In the genomic region with DNA sequence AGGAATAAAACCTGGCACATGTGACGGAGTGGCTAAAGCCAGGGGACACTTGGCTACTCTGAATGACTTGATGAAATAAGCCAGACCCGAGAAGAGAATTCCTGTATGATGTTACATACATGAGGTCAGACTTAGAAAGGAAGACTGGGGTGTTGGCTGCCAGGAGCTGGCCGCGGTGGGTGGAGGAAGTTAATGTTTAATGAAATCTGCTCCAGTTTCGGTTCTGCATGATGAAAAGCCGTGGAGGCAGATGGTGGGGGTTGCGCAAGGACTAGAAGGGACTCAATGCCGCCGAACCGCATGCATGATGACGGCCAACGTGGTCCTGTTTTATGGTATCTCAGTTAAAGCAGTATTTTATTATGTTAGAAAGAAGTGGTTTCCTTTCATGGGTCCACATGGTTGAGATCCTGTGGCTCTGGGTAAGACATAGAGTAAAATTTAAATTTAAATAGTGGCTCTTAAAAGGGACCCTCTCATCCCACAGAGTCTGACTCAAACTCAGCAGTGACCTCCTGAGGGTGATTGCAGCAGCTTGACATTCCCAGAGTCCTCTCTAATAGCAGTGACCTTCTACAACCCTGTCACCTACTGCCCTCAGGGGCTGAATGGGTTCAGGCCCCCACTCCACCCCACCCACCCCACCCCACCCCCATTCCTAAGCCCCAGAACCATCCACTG, we compare ENCODE assay signal across 9 mouse cellular contexts.
DNase-seq lines count a peak whose midpoint lies in the region; ATAC-seq lines count a peak whose summit lies in the region.
"Had no signal": no experiment of that assay in that cellular context is flagged by ENCODE, and none has a peak within 500 bp of the region (broad histone marks: within the 10 kb centered on the region; RNA-seq: fewer than 3 reads in every experiment).

No protein-coding gene starts in this region.

- H3K27ac ChIP-seq in liver, embryonic 13.5 days, result peak overlapping the region; percentile 88
- H3K27ac ChIP-seq in hindbrain, embryonic 13.5 days, result no peak overlapping the region
- H3K27ac ChIP-seq: limb, embryonic 13.5 days had no signal

- peaks cover 13% of the 10 kb centered on the region for H3K27me3 ChIP-seq in liver, embryonic 13.5 days
- H3K27me3 ChIP-seq in hindbrain, embryonic 13.5 days, result peaks cover 10% of the 10 kb centered on the region; the same call in 1 of the 2 replicates

- no peak overlapping the region for H3K9ac ChIP-seq in liver, embryonic 13.5 days
- no peak overlapping the region for H3K9ac ChIP-seq in hindbrain, embryonic 13.5 days
- H3K9ac ChIP-seq: limb, embryonic 13.5 days had no signal

- H3K36me3 ChIP-seq in liver, embryonic 13.5 days, result no peaks in the 10 kb centered on the region
- no peaks in the 10 kb centered on the region for H3K36me3 ChIP-seq in hindbrain, embryonic 13.5 days
- H3K36me3 ChIP-seq: limb, embryonic 13.5 days had no signal

- no peak for ATAC-seq in liver, embryonic 13.5 days (ENCODE audit: low read depth)
- ATAC-seq in hindbrain, embryonic 13.5 days (ENCODE audit: low FRiP score), result no peak

- no peak overlapping the region for H3K4me3 ChIP-seq in liver, embryonic 13.5 days (replicated peaks)
- H3K4me3 ChIP-seq in hindbrain, embryonic 13.5 days, result no peak overlapping the region
- H3K4me3 ChIP-seq: limb, embryonic 13.5 days had no signal

- 70% methylated on average over 12 of the region's 12 CpGs for WGBS in liver, embryonic 13.5 days (ENCODE audit: insufficient replicate concordance)
- WGBS in hindbrain, embryonic 13.5 days, result 62% methylated on average over 12 of the region's 12 CpGs

- intact Hi-C loops in heart, postnatal 14 days (cut with DNase I), result loop anchor here (10.0 kb wide), 2 partner anchors 548 to 638 kb away; no protein-coding TSS in a partner anchor

- H3K9me3 ChIP-seq in liver, embryonic 13.5 days (replicated peaks), result no peaks in the 10 kb centered on the region
- H3K9me3 ChIP-seq in hindbrain, embryonic 13.5 days, result no peaks in the 10 kb centered on the region
- H3K9me3 ChIP-seq: limb, embryonic 13.5 days had no signal

- H3K4me1 ChIP-seq in liver, embryonic 13.5 days (replicated peaks), result peaks cover 68% of the 10 kb centered on the region
- H3K4me1 ChIP-seq in hindbrain, embryonic 13.5 days (replicated peaks), result peaks cover 5% of the 10 kb centered on the region; the same call in 1 of the 2 replicates
- H3K4me1 ChIP-seq: limb, embryonic 13.5 days had no signal

- no peak overlapping the region for H3K4me2 ChIP-seq in liver, embryonic 13.5 days
- H3K4me2 ChIP-seq in hindbrain, embryonic 13.5 days, result no peak overlapping the region
- H3K4me2 ChIP-seq: limb, embryonic 13.5 days had no signal

- peak; percentile 68 for DNase-seq in urinary bladder, postnatal 14 days (ENCODE audit: low spot score)
- DNase-seq in urinary bladder, adult 2 months (ENCODE audit: low spot score), result no peak
- peak; percentile 67 for DNase-seq in heart, postnatal 14 days
- DNase-seq in liver, embryonic 13.5 days, result no peak
- DNase-seq in spleen, postnatal 14 days (ENCODE audit: low spot score in 2 of 2), result peak; percentile 24 to 39
- no peak for DNase-seq in frontal cortex, postnatal 10 days (ENCODE audit: low spot score in 2 of 2)
- DNase-seq in ovary, adult 18-20 months (ENCODE audit: low spot score), result no peak

Comparison
In these comparisons a context has a peak if more than half of its experiments do, and no peak if none do; other contexts are left out.
1. DNase-seq: peak in urinary bladder, postnatal 14 days (single experiment), heart, postnatal 14 days (2 of 2) and spleen, postnatal 14 days (2 of 2); none in urinary bladder, adult 2 months (single experiment), liver, embryonic 13.5 days (single experiment), frontal cortex, postnatal 10 days (0 of 2) and ovary, adult 18-20 months (single experiment).